Mouse (Mus musculus) embryonic facial prominence, embryonic 12.5 days (tissue): ENCODE data around the gene Psme2b. TPM values are rescaled to one million over a fixed set of nuclear protein-coding genes. Genes with fewer than 3 reads are reported as not detected.
"Not testable (repeated sequence)": the region's sequence is repeated elsewhere in the genome, so short reads cannot be mapped to it uniquely, and the experiment has no call there.

Source experiments
- ATAC-seq: fragments of 200-750 bp; cut with Nextera tagmentation; 2 replicates; pipeline ENCODE4 v1.8.0; 2017; ENCODE audit not compliant: insufficient number of reproducible peaks, insufficient read depth, low FRiP score, low TSS enrichment
- H3K27ac ChIP-seq: fragments of 300-500 bp; sonication (generic); 2 replicates; pipeline ENCODE4 v1.5.1; 2016; ENCODE audit warnings: mild to moderate bottlenecking
- H3K27me3 ChIP-seq: fragments of 300-500 bp; sonication (generic); 2 replicates; pipeline ENCODE4 v1.6.1; 2016; ENCODE audit warnings: mild to moderate bottlenecking, moderate library complexity
- H3K36me3 ChIP-seq: fragments of 300-500 bp; sonication (generic); 2 replicates; pipeline ENCODE4 v1.6.1; 2016; ENCODE audit warnings: mild to moderate bottlenecking
- H3K4me1 ChIP-seq: fragments of 300-500 bp; sonication (generic); 2 replicates; pipeline ENCODE4 v1.6.1; 2016
- H3K4me2 ChIP-seq: fragments of 300-500 bp; sonication (generic); replicated peaks from 2 replicates; pipeline ENCODE4 v1.6.1; 2016; ENCODE audit warnings: mild to moderate bottlenecking, moderate library complexity
- H3K4me3 ChIP-seq: fragments of 300-500 bp; sonication (generic); 2 replicates; pipeline ENCODE4 v1.5.1; 2016; ENCODE audit warnings: mild to moderate bottlenecking
- H3K9ac ChIP-seq: fragments of 300-500 bp; sonication (generic); 2 replicates; pipeline ENCODE4 v1.6.1; 2016; ENCODE audit warnings: mild to moderate bottlenecking, moderate library complexity
- H3K9me3 ChIP-seq: fragments of 300-500 bp; sonication (generic); 2 replicates; pipeline ENCODE4 v1.6.1; 2016; ENCODE audit warnings: mild to moderate bottlenecking, moderate library complexity
- WGBS: fragments of 180-500 bp; shearing (Covaris S2); methylation state at CpG from one replicate; pipeline ENCODE4 v1.1.7; 2016; 5-methylcytosine and 5-hydroxymethylcytosine counted together
- polyA plus RNA-seq: library from polyadenylated mRNA; unstranded; fragments of >200 nt; fragmentation: Nextera tagmentation; extraction: Ambion mirVana; gene quantifications from 2 replicates; pipeline ENCODE4 v1.2.1, GENCODE M21; 2016

Psme2b gene
- 2.0 and 2.2 TPM in 2 replicates for polyA plus RNA-seq

- not testable (repeated sequence) for ATAC-seq, H3K4me1 ChIP-seq, H3K27me3 ChIP-seq, H3K9ac ChIP-seq, H3K27ac ChIP-seq, H3K9me3 ChIP-seq, H3K36me3 ChIP-seq, H3K4me2 ChIP-seq, H3K4me3 ChIP-seq
- 89% methylated on average over 6 of the region's 6 CpGs for WGBS
Measured at GRCm38 (mm10) chr11:48946090-48946489, at the start of gene Psme2b. Psme2b (minus strand) TSS chr11:48946190.

- WGBS, result 24% methylated on average over 2 of the region's 2 CpGs
- H3K4me1 ChIP-seq, result not testable (repeated sequence)
Measured at GRCm38 (mm10) chr11:48994018-48994417, 48.0 kb upstream of the Psme2b start, which contains the start of gene Tgtp1. Tgtp1 (minus strand) TSS chr11:48994172.

GRCm38 (mm10) chr11:48993296-48993695 is 47.3 kb upstream of the Psme2b start:
- H3K27me3 ChIP-seq, H3K4me1 ChIP-seq, H3K4me2 ChIP-seq, H3K27ac ChIP-seq, H3K36me3 ChIP-seq, ATAC-seq, H3K4me3 ChIP-seq, H3K9ac ChIP-seq, H3K9me3 ChIP-seq: not testable (repeated sequence)
- WGBS, result 63% methylated on average over 10 of the region's 10 CpGs

More at GRCm38 (mm10) chr11:48994018-48994417, 48.0 kb upstream of the Psme2b start, which contains the start of gene Tgtp1:
- not testable (repeated sequence) for H3K9ac ChIP-seq, ATAC-seq, H3K4me2 ChIP-seq, H3K27ac ChIP-seq, H3K9me3 ChIP-seq, H3K36me3 ChIP-seq, H3K4me3 ChIP-seq, H3K27me3 ChIP-seq

GRCm38 (mm10) chr11:48991740-48992520 is 45.9 kb upstream of the Psme2b start, which contains the start of gene Gm12185:
Gm12185 (minus strand) TSS chr11:48992226.
- 59% methylated on average over 4 of the region's 4 CpGs for WGBS
- not testable (repeated sequence) for H3K27ac ChIP-seq, H3K4me1 ChIP-seq, H3K27me3 ChIP-seq, H3K9ac ChIP-seq, ATAC-seq, H3K36me3 ChIP-seq, H3K4me3 ChIP-seq, H3K9me3 ChIP-seq, H3K4me2 ChIP-seq

- WGBS, result 62% methylated on average over 2 of the region's 2 CpGs
- ATAC-seq, H3K27ac ChIP-seq, H3K4me3 ChIP-seq, H3K27me3 ChIP-seq, H3K4me2 ChIP-seq, H3K4me1 ChIP-seq, H3K36me3 ChIP-seq, H3K9ac ChIP-seq, H3K9me3 ChIP-seq: not testable (repeated sequence)
Measured at GRCm38 (mm10) chr11:48989981-48990380, 44.0 kb upstream of the Psme2b start.

- not testable (repeated sequence) for H3K9ac ChIP-seq, H3K4me1 ChIP-seq, H3K4me3 ChIP-seq, ATAC-seq, H3K27ac ChIP-seq, H3K36me3 ChIP-seq, H3K9me3 ChIP-seq, H3K27me3 ChIP-seq, H3K4me2 ChIP-seq
- WGBS, result 78% methylated on average over 2 of the region's 3 CpGs
Measured at GRCm38 (mm10) chr11:48988219-48988618, 42.2 kb upstream of the Psme2b start.

- not testable (repeated sequence) for H3K4me2 ChIP-seq, H3K9ac ChIP-seq, ATAC-seq, H3K9me3 ChIP-seq, H3K4me1 ChIP-seq, H3K27ac ChIP-seq, H3K36me3 ChIP-seq, H3K27me3 ChIP-seq, H3K4me3 ChIP-seq
- no CpG with 5 or more reads among the region's 3 CpGs for WGBS
Measured at GRCm38 (mm10) chr11:48982848-48983247, 36.9 kb upstream of the Psme2b start.

- H3K4me1 ChIP-seq, H3K4me2 ChIP-seq, H3K9ac ChIP-seq, H3K27ac ChIP-seq, ATAC-seq, H3K27me3 ChIP-seq, H3K9me3 ChIP-seq, H3K4me3 ChIP-seq, H3K36me3 ChIP-seq: not testable (repeated sequence)
- WGBS, result no CpG with 5 or more reads among the region's 5 CpGs
Measured at GRCm38 (mm10) chr11:48980052-48980451, 34.1 kb upstream of the Psme2b start.

- H3K9me3 ChIP-seq, H3K36me3 ChIP-seq, H3K27me3 ChIP-seq, H3K27ac ChIP-seq, H3K4me1 ChIP-seq, H3K4me3 ChIP-seq, ATAC-seq, H3K4me2 ChIP-seq, H3K9ac ChIP-seq: not testable (repeated sequence)
- no CpG with 5 or more reads among the region's 3 CpGs for WGBS
Measured at GRCm38 (mm10) chr11:48979251-48979650, 33.3 kb upstream of the Psme2b start, which contains the start of gene 9930111J21Rik1. 9930111J21Rik1 (minus strand) TSS chr11:48979398.

GRCm38 (mm10) chr11:48978240-48978939 is 32.4 kb upstream of the Psme2b start, which contains the start of gene Olfr56:
Olfr56 (plus strand) TSS chr11:48978889.
- no CpG with 5 or more reads among the region's 1 CpGs for WGBS
- H3K27ac ChIP-seq, H3K9me3 ChIP-seq, H3K4me1 ChIP-seq, H3K4me3 ChIP-seq, H3K36me3 ChIP-seq, ATAC-seq, H3K4me2 ChIP-seq, H3K9ac ChIP-seq, H3K27me3 ChIP-seq: not testable (repeated sequence)

- not testable (repeated sequence) for H3K27ac ChIP-seq, H3K4me3 ChIP-seq, H3K9ac ChIP-seq, H3K9me3 ChIP-seq, ATAC-seq, H3K36me3 ChIP-seq, H3K4me2 ChIP-seq, H3K27me3 ChIP-seq, H3K4me1 ChIP-seq
- WGBS, result no CpG with 5 or more reads among the region's 1 CpGs
Measured at GRCm38 (mm10) chr11:48974686-48975085, 28.7 kb upstream of the Psme2b start.

- not testable (repeated sequence) for ATAC-seq, H3K4me1 ChIP-seq, H3K27me3 ChIP-seq, H3K9ac ChIP-seq, H3K9me3 ChIP-seq, H3K4me3 ChIP-seq, H3K36me3 ChIP-seq, H3K4me2 ChIP-seq, H3K27ac ChIP-seq
Measured at GRCm38 (mm10) chr11:48939286-48939685, 6.7 kb downstream of the Psme2b start.
